Mouse (Mus musculus): ENCODE data around the gene Vmn1r215. TPM values are rescaled to one million over a fixed set of nuclear protein-coding genes. Genes with fewer than 3 reads are reported as not detected.
"Not testable (repeated sequence)": the region's sequence is repeated elsewhere in the genome, so short reads cannot be mapped to it uniquely, and the experiment has no call there.

Vmn1r215 gene
- not detected in 2 replicates for polyA plus RNA-seq (2014; fragmentation: Nextera tagmentation; extraction: Ambion mirVana)

DNA sequence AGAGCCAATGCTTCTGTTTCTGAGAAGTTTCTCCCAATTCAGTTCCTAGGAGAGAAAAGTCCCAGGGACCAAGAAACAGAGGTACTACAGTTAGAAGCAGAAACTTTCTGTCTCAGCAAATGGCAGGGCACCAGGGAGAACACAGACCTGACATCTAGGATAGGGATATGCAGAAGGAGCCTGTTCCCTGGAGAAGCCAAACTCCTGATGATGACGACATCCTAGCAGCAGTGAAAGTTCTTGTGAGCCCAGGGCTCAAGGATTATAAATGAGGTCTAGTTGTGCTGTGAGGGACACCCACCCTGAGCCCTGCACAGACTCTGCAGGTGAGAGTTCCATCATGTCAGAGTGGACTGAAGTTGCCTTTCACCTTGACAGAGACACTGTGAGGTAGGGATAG, at the start of gene Vmn1r215:
Gene Vmn1r215 (plus strand): TSS at position 301 of the 400 bp plus-strand sequence.
- no peaks in the 10 kb centered on the region for H3K9me3 ChIP-seq (ENCODE audit: low read depth, low read length)
- no peak for ATAC-seq (ENCODE audit: insufficient read depth)
- 74% methylated on average over 1 of the region's 1 CpGs for WGBS
- H3K4me2 ChIP-seq, result no peak within 1 kb of the TSS
- no peak within 1 kb of the TSS for H3K27ac ChIP-seq (ENCODE audit: low read depth)
- no peaks in the 10 kb centered on the region for H3K36me3 ChIP-seq (ENCODE audit: insufficient read depth)
- H3K27me3 ChIP-seq (ENCODE audit: insufficient read depth, low read length), result no peaks in the 10 kb centered on the region
- no peaks in the 10 kb centered on the region for H3K4me1 ChIP-seq (ENCODE audit: insufficient read depth)
- no peak for TF ChIP-seq CTCF (IDR thresholded peaks at IDR 0.05; ENCODE audit: low read depth)
- no peak within 1 kb of the TSS for H3K9ac ChIP-seq
- no peak within 1 kb of the TSS for H3K4me3 ChIP-seq (ENCODE audit: low read depth, low read length)
- DNase-seq, result no peak

GRCm38 (mm10) chr13:23018158-23018557, 49.7 kb upstream of the Vmn1r215 start:
- no peaks in the 10 kb centered on the region for H3K27me3 ChIP-seq (ENCODE audit: insufficient read depth, low read length)

GRCm38 (mm10) chr13:23024812-23025211, 43.0 kb upstream of the Vmn1r215 start:
- no peak overlapping the region for H3K9ac ChIP-seq
- H3K27me3 ChIP-seq (ENCODE audit: insufficient read depth, low read length), result no peaks in the 10 kb centered on the region
- no peak overlapping the region for H3K4me3 ChIP-seq (ENCODE audit: low read depth, low read length)
- no peaks in the 10 kb centered on the region for H3K36me3 ChIP-seq (ENCODE audit: insufficient read depth)
- H3K4me1 ChIP-seq (ENCODE audit: insufficient read depth), result no peaks in the 10 kb centered on the region
- no peak for DNase-seq
- H3K4me2 ChIP-seq, result no peak overlapping the region
- ATAC-seq (ENCODE audit: insufficient read depth), result no peak
- no peak overlapping the region for H3K27ac ChIP-seq (ENCODE audit: low read depth)
- H3K9me3 ChIP-seq (ENCODE audit: low read depth, low read length), result no peaks in the 10 kb centered on the region
- TF ChIP-seq CTCF (IDR thresholded peaks at IDR 0.05; ENCODE audit: low read depth), result no peak

More at GRCm38 (mm10) chr13:23018158-23018557, 49.7 kb upstream of the Vmn1r215 start:
- Histone ChIP-seq H3K4me1 (ENCODE audit: insufficient read depth) (no peaks in the 10 kb centered on the region), H3K36me3 (ENCODE audit: insufficient read depth) (no peaks in the 10 kb centered on the region), H3K4me3 (ENCODE audit: low read depth, low read length) (no peak overlapping the region), H3K27ac (ENCODE audit: low read depth) (no peak overlapping the region), H3K9me3 (ENCODE audit: low read depth, low read length) (no peaks in the 10 kb centered on the region), H3K9ac (no peak overlapping the region), H3K4me2 (no peak overlapping the region)
- ATAC-seq (ENCODE audit: insufficient read depth), result no peak
- DNase-seq, result no peak
- TF ChIP-seq CTCF (IDR thresholded peaks at IDR 0.05; ENCODE audit: low read depth), result no peak

DNA sequence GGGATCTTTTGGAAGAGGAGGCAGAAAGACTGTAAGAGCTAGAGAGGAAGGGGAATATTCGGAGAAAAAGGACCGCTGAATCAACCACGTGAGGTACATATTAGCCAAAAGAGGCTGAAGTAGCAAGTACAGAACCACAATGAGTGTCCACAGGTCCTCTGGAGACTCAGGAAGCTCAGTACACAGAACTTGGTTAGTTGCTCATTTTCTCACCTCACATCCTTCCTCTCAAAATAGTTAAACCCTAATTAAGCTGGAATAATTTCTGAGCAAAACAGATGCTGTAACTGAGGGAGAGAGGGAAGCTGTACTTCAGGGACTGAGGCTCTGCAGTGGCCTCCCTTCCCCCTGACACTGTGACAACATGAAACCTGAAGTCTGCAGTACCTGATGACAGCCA, 37.7 kb upstream of the Vmn1r215 start, which contains the start of gene Vmn1r214:
Gene Vmn1r214 (plus strand): TSS at position 301 of the 400 bp plus-strand sequence.
- H3K4me3 ChIP-seq (ENCODE audit: low read depth, low read length), result no peak within 1 kb of the TSS
- H3K9me3 ChIP-seq (ENCODE audit: low read depth, low read length), result no peaks in the 10 kb centered on the region
- WGBS, result 90% methylated on average over 3 of the region's 3 CpGs
- no peak within 1 kb of the TSS for H3K4me2 ChIP-seq
- H3K27ac ChIP-seq (ENCODE audit: low read depth), result no peak within 1 kb of the TSS
- H3K9ac ChIP-seq, result no peak within 1 kb of the TSS
- no peaks in the 10 kb centered on the region for H3K4me1 ChIP-seq (ENCODE audit: insufficient read depth)
- DNase-seq (no peak), ATAC-seq (ENCODE audit: insufficient read depth) (no peak)
- H3K27me3 ChIP-seq (ENCODE audit: insufficient read depth, low read length), result no peaks in the 10 kb centered on the region
- TF ChIP-seq CTCF (IDR thresholded peaks at IDR 0.05; ENCODE audit: low read depth), result no peak
- no peaks in the 10 kb centered on the region for H3K36me3 ChIP-seq (ENCODE audit: insufficient read depth)

DNA sequence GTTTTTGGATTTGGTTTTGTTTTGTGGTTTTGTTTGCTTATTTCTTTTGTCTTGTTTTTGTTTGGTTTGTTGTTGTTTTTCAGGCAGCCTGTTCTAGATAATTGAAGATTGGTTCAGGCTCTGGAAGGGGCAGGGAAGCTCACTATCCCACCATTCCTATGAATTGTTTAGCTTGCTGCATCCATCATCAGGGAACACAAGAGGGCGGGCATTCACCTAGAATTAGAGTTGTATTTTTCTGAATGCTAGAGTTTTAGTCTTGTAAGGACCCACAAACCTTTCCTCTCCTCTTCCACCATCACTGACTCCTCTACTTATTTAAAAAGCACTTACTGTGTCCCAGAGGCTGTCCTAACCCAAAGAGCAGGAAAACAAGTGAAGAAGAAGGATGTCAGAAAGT, 10.0 kb upstream of the Vmn1r215 start:
- Histone ChIP-seq H3K27me3 (ENCODE audit: insufficient read depth, low read length) (no peaks in the 10 kb centered on the region), H3K9ac (no peak overlapping the region), H3K4me2 (no peak overlapping the region), H3K36me3 (ENCODE audit: insufficient read depth) (no peaks in the 10 kb centered on the region), H3K4me1 (ENCODE audit: insufficient read depth) (no peaks in the 10 kb centered on the region), H3K27ac (ENCODE audit: low read depth) (no peak overlapping the region), H3K9me3 (ENCODE audit: low read depth, low read length) (no peaks in the 10 kb centered on the region), H3K4me3 (ENCODE audit: low read depth, low read length) (no peak overlapping the region)
- 38% methylated on average over 1 of the region's 1 CpGs for WGBS
- DNase-seq (no peak), ATAC-seq (ENCODE audit: insufficient read depth) (no peak)
- TF ChIP-seq CTCF (IDR thresholded peaks at IDR 0.05; ENCODE audit: low read depth), result no peak; the same call in 1 of the 2 replicates

GRCm38 (mm10) chr13:23069312-23069711, 1.5 kb downstream of the Vmn1r215 start:
- no peak overlapping the region for H3K9ac ChIP-seq
- 53% methylated on average over 2 of the region's 2 CpGs for WGBS
- DNase-seq, result no peak
- H3K27me3 ChIP-seq (ENCODE audit: insufficient read depth, low read length), result no peaks in the 10 kb centered on the region
- H3K9me3 ChIP-seq (ENCODE audit: low read depth, low read length), result no peaks in the 10 kb centered on the region
- no peak overlapping the region for H3K4me2 ChIP-seq
- no peaks in the 10 kb centered on the region for H3K4me1 ChIP-seq (ENCODE audit: insufficient read depth)
- no peak overlapping the region for H3K27ac ChIP-seq (ENCODE audit: low read depth)
- no peak for ATAC-seq (ENCODE audit: insufficient read depth)
- no peak overlapping the region for H3K4me3 ChIP-seq (ENCODE audit: low read depth, low read length)
- H3K36me3 ChIP-seq (ENCODE audit: insufficient read depth), result no peaks in the 10 kb centered on the region
- TF ChIP-seq CTCF (IDR thresholded peaks at IDR 0.05; ENCODE audit: low read depth), result no peak

DNA sequence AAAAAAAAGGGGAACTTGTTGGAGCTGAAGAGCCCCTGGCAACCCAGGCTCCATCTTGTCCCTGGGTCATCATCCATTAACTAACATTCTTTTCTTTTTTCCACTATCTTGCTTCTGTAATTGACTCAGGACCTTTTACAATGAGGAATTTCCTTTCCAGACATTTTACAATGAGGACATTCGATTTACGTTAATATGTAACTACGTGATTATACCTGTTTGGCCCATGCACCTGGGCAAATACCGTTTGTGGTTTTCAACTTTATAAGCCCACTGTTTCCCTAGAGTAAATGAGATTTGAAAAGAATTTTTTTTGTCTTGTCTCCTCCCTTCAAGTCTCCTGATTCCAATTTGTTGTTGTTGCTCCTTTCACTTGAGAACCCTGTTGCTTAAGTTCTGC, 26.6 kb downstream of the Vmn1r215 start:
- Histone ChIP-seq H3K4me1 (ENCODE audit: insufficient read depth) (no peaks in the 10 kb centered on the region), H3K27ac (ENCODE audit: low read depth) (no peak overlapping the region), H3K27me3 (ENCODE audit: insufficient read depth, low read length) (no peaks in the 10 kb centered on the region), H3K4me3 (ENCODE audit: low read depth, low read length) (no peak overlapping the region), H3K9ac (no peak overlapping the region), H3K4me2 (no peak overlapping the region), H3K9me3 (ENCODE audit: low read depth, low read length) (no peaks in the 10 kb centered on the region), H3K36me3 (ENCODE audit: insufficient read depth) (no peaks in the 10 kb centered on the region)
- 82% methylated on average over 4 of the region's 4 CpGs for WGBS
- DNase-seq (no peak), ATAC-seq (ENCODE audit: insufficient read depth) (no peak)
- TF ChIP-seq CTCF (IDR thresholded peaks at IDR 0.05; ENCODE audit: low read depth), result no peak

DNA sequence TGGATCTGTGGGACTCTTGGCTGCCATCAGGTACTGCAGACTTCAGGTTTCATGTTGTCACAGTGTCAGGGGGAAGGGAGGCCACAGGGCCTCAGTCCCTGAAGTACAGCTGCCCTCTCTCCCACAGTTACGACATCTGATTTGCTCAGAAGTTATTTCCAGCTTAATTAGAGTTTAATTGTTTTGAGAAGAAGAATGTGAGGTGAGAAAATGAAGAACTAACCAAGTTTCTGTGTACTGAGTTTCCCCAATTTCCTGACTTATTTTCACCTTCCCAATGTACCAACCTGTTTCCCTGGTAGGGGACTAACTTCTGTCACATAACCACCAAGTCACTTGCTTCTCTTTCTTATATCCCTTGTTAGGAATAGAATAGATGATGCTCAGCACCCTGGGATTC, 50.3 kb downstream of the Vmn1r215 start, which contains the start of gene Vmn1r217:
Gene Vmn1r217 (minus strand): TSS at position 101 of the 400 bp plus-strand sequence.
- not testable (repeated sequence) for DNase-seq; ATAC-seq (ENCODE audit: insufficient read depth)

More for the DNA sequence above, 50.3 kb downstream of the Vmn1r215 start, which contains the start of gene Vmn1r217:
- H3K4me2 ChIP-seq; H3K4me1 ChIP-seq (ENCODE audit: insufficient read depth); H3K27me3 ChIP-seq (ENCODE audit: insufficient read depth, low read length); H3K4me3 ChIP-seq (ENCODE audit: low read depth, low read length); H3K9ac ChIP-seq; H3K36me3 ChIP-seq (ENCODE audit: insufficient read depth); H3K27ac ChIP-seq (ENCODE audit: low read depth); H3K9me3 ChIP-seq (ENCODE audit: low read depth, low read length): not testable (repeated sequence)
- WGBS, result 59% methylated on average over 1 of the region's 1 CpGs
